Mouse (Mus musculus) testis, postnatal 14 days (tissue): ENCODE measurements at regions not wholly inside any gene's neighbourhood (a gene's known extent, or its start where the extent isn't known, plus 50 kb on each side); places are given as distances from the start of the nearest gene placed in this dataset.

ENCODE experiments used
- DNase-seq: peaks from one replicate; pipeline ENCODE4 v3.0.0; 2021; ENCODE audit warnings: low spot score

DNA sequence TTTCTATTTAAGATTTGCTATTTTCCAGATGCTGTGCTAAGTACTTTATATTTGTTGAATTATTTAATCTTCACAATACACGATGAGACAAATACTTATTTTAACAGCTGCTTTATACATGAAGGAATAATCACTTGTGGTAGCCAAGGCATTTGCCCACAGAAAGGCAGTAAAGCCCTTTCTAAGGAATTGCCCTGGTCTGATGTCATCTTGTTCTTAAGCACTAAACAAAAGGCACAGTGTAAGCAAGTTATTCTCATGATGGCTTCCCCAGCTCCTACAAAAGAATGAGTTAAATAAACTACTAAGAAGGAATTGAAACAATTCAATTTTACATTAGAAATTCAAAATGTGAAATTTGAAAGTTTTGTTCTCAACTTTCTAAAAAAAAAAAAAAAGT lies 358.8 kb downstream of the Cenpc1 start:
- DNase-seq = no peak

DNA sequence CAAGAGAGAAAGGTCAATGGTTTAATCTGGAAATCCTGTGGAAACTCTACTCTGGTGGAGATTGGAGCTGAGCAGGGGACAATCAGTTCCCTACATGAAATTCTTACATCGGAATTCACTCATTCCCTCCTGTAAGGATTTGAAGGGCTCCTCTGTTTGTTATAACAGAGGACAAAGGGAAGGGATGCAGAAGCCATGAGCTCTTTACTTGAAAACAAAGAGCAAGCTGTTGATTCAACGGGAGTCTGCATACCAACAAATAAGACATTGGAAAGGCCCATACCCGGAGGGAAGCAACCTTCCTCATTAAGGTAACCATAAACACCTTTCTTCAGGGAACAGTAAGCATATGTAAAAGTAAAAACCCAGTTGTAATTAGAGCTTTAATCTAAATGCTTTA lies 359.3 kb downstream of the Cenpc1 start:
- DNase-seq = no peak

DNA sequence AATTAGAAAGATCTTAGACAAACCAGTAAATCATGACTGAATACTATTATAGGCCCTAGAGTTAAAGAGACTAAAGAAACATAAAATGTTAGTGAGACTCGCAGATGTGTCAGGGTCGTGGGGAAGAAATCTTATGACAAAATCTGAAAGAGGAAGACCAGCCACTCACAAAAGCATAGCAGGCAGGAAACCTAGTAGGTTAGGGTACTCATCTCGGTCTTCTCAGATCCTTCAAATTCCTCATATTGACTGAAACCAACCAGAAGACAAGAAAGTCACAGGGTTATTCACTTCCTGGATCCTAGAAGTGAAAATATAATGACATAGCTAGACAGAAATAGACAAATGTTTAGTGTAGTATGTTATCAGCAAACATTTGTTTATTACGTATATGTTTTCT lies 387.5 kb downstream of the Cenpc1 start:
- no peak for DNase-seq

DNA sequence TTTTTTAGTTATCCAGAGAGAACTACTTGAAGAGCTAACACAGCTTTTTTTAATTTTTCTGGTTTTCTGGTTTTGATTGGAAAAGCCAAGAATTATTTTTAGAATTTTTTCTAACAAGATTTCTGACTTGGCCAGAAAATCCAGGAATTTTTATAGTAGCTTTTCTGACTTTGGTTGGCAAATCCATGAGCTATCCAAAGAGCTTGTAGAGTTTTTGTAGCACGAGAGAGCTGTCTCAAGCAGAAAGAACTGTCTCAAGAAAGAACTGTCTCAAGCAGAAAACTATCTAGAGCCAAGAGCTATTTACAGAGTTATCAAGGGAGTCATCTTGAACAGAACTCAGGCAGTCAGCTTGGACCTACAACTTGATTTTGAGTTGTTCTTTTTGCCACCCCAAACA lies 394.3 kb downstream of the Cenpc1 start:
- DNase-seq = no peak

DNA sequence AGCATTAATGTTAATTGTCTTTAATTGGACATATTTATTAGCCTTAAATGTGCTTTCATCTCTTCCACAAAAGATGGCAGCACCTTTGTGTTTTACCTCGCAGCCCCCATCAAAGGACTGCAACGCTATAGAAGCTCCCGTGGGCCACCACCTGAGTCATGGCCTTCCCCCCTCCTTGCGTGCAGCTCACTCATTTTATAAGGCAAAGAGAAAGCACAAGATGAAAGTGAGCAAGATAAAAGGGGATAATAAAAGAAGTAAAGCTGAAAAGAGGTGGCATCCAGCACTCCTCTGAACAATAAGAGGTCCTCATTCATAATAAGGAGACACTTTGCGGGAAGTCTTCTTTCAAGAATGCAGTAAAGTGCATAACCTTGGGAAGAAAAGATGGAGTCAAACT lies 403.9 kb downstream of the Cenpc1 start:
- DNase-seq = no peak

DNA sequence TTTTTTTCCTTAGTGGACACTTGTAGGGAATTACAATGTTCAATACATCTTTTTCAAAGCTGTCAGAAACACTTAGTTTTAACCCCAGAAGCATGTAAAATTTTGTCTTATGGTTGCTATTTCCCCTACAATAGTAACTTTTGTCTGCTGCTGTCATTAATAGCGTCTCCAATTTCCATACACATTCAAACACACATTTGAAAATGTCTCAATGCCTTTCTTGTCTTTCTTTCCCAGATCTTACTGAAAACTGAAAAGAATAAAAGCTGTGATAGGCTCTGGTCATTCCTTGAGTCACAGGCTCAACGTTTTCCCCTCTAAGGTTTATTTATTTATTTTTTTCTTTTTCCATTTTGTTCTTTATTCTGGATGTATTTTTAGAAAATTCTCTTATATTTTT lies 444.3 kb downstream of the Cenpc1 start:
- no peak for DNase-seq

DNA sequence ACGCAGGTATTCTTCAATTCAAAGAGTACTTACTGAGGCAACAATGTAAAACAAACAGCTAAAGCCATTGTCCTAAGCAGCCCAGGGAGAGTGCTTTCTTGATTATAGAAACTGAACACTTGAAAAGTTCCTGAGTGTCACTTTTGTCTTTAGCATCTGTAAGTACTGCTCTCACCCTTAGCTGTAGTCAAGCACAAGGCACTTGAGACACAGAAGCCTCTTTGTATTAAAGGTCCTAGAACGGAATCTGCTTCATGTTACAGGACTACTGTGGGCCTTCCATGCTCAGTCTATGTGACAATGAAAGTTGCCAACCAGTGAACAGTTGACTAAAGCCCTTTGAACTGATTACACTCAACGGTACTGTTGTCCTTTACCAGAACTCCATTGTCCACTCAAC lies 450.6 kb downstream of the Cenpc1 start:
- no peak for DNase-seq

DNA sequence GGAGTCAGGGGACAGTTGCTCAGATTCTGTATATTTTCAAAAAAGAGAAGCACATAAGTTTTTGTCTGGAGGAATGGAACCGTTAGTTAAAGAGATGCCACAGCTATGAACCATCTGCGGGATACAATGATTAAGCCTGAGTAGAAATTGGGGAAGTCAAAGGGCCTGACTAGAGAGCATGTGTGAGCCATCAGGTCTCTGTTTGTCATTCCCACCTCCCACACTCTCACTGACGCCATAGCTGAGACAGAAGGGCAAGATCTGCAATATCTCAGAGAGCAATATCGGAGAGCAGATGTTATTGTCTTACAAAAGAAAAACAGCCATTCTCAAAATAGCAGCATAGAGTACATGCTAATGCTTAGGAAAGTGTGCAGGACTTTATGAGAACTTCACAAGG lies 452.8 kb downstream of the Cenpc1 start:
- DNase-seq = no peak

DNA sequence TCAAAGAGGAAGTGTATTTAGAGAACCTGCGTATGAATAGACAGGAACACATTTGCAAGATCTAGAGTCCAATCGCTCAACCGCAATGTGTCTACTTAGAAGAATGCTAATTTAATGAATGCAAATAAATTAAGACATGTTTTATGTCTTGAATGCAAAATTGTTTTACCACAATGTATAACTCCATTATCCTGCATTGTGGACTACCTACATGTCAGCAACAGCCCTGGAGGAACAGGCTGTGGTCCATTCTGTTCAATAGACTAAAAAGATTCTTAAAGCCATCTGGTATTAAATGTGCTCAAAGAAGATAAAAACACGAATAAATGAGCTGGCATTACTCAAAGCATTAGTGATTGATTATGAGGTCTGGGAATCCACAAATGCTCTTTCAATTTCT lies 456.3 kb downstream of the Cenpc1 start:
- no peak for DNase-seq

DNA sequence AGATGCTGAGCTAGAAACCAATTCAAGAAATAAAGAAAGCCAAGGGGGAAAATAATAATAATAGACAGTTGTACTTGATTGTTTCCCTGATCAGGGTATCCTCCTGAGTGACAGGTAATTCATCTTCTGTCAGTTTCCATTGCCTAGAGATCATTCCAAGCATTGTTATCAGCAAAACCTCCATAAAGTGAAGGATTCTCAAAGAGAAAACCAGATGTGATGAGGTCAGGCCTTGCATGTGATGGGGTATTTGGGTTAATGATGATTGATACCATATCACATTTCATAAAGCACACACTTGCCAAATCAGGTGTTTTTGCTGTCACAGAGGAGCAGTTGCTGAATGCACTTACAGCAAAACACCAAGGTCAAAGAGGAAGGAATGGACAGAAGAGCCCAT lies 467.2 kb downstream of the Cenpc1 start:
- no peak for DNase-seq

DNA sequence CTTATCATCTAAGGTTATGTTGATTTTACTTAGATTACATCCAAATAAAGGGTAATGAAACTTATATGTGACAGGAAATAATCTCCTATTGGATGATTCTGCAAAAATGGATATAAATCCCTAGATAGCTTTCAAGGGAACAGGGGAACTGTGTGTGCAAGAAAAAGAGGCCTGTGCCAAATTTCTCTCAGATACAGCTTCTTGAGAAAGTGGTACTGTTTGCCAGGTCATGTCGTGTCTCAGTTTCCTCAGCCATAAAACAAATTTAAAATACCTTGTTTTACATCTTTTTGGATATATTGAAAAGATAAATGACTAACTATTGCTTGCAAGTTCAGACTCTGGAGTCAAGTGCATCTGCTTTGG lies 470.3 kb downstream of the Cenpc1 start:
- DNase-seq = no peak

DNA sequence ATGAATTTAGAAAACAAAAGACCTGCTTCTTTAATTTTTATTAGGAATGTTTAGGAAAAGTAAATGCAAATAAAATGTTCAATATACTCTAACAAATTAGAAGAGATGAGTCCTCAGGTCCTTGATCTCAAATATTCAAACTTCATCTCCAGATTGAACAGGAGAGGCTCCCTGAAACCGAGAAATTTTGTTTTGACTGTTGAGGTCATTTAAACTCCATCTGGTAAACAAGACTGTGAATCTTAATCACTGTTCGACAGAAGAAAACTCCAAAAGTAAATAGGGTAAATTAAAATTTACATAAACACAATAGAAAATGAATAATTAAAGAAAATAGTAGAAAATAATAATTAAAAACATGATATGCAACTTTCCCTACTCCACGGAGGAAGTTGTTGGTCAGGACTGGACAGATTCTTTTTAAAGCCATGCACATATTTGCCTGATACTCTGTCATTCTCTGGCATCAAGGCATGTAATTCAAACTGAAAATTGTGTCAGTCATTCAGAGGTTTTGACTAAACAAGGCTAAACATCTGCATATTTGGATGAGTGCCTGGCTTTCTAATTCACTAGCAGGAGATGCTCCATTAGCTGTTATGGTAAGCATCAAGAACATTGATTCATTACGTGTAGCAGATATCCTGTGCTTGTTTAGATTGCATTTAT lies 470.8 kb downstream of the Cenpc1 start:
- DNase-seq = no peak

DNA sequence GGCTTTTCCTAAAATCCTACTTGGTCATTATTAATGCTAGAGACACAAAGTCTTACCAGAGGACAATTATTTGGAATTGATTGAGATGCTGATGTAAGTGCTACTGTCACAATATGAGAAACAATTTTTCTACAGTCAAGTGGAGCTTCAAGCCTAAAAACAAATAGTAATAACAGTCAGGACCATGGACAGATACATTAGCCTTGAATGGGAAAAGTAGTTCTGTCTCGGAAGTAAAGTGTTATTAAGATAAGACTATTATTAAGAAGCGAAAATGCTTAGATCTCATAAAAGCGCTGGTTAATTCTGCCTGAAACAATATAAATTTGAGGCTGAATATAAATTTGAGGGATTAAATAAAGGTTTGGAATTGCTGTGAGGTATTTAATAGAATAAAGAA lies 473.1 kb downstream of the Cenpc1 start:
- no peak for DNase-seq

DNA sequence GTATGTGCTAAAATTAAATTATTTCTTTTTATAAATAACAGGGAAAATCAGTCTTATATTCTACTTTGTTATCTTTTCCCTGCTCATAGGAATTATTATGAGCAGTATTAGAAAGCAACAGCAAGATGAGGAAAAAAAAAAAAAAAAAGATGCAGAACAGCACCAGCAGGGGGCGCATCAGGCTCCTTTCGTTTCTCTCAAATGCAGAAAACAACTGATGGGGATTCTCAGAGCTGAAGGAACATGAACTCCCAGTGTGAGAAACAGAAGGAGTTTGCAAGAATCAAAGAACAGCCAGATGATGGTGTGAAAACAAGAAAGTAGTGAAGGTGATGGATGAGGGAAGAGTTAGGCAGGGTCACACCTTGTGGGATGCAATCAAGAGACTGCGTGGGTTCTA lies 478.7 kb downstream of the Cenpc1 start:
- DNase-seq = no peak

DNA sequence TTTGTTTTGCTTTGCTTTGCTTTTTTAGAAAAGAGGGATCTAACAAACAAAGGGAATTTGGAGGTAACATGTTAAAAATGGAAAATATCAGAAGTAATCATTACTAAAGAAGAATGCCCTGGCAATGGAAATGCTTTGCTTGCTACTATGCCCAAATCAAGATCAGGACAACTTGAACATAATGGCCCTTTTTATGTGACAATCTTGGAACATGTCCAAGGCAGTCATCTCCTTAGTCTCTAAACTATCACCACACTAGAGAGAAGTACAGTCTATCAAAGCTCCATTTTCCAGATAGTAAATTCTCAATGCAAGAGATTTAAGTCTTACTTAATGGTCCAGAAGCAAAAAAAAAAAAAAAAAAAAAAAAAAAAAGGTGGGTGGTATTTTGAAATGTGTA lies 492.9 kb downstream of the Cenpc1 start:
- DNase-seq = no peak

DNA sequence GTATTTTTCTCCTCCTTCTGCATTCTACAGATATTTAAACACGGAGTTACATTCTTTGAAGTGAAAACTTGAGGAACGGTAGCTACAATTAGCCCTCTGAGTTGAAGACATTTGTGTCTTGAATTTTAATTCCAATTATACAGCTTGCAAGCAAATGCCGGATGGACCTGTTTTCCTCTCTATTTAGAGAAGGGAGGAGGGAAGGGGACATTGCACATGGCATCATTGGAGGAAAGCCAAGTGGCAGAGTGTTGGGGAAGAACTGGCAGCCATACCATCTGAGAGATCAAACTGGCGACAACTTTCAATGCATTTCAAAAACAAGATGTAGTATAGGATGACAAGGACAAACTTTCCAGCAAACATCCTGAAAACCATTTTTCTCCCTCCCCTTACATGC lies 493.4 kb downstream of the Cenpc1 start:
- no peak for DNase-seq

DNA sequence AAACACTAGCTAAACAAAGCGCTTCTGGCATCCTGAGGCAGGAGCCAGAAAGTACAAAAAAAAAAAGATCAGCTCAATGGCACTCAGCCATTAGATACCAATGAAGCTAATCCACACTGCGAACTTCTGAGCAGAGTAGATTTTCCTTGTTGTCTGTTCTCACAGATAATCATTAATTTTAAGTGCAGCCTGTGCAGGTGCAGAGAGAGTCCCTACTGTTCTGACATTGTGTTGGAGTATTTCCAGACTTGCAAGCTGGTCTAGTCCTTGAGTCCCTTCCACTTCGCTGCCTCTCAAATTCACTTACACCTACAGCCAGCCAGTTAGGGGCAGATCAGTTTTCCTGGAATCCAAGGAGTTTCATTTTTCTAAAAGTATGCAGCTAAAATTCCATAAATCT lies 494.0 kb downstream of the Cenpc1 start:
- DNase-seq = no peak

DNA sequence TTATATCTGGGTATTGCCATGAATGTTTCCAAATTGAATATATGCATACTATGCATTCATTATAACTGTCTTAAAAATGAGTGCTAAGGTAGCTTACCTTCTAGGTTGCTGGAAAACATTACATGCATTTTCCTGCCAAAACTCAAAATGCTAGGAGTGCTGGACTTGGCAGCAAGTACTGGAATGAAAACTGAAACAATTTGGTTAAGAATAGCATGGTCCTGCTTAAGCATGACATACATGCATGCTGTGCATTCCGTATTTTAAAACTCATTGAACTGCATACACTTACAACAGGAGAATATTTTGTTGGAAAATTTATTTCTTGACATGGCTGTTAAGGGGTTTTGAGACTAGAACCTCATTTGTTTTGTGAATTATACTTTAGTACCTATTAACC lies 529.1 kb downstream of the Cenpc1 start:
- DNase-seq = no peak

DNA sequence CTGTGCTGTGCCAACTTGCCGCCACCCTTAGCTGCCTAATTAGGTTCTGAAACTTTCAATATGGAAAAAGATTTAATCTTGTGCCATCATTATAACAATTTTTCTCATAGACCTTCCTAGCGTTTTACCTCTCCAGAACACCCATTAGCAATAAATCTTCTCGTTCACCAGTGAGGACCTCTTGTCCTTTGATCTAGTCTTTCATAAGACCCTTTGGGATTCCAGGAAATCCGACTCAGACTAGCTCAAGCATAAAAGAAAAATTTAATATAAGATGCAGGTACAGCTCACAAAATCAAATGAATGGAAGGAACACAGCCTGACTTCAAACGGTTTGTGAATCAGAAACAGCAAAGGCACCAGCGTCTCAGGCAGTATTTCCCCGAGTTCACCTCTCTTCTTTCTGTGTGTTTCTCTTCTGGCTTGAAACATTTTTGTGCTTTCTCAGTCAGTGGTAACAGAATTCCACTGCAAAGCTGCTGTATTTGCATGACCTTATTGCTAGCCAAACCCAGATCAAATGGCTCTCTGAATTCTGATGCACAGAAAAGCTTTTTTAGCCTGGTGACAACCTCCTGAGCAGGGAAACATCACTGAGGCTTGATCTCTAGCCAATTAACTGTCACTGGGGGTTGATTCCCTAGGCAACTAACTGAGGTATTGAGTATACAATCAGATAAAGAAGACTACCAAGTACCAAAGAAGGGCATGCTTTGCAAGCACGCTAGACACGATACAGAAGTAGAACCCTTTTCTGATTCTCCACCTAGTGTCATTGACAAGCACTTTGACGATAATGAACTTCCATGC lies 539.8 kb downstream of the Cenpc1 start:
- no peak for DNase-seq

DNA sequence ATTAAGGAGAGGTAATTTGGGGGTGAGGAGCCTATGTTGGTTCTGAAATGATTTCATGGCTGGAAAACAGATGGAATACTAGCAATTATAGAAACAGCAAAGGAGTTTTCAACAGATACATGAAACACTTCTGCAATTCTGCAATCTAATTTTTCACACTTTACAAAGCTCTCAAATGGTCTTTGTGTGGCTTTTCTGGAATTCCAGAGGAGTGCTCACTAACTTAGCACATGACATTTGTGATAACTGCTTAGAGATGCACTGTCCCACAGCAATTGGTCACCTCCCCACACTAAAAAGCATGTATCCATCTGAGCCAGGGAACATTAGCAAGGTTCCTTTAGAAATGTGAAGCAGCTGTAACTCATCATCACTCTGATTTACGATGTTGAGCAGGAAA lies 560.1 kb downstream of the Cenpc1 start:
- no peak for DNase-seq

DNA sequence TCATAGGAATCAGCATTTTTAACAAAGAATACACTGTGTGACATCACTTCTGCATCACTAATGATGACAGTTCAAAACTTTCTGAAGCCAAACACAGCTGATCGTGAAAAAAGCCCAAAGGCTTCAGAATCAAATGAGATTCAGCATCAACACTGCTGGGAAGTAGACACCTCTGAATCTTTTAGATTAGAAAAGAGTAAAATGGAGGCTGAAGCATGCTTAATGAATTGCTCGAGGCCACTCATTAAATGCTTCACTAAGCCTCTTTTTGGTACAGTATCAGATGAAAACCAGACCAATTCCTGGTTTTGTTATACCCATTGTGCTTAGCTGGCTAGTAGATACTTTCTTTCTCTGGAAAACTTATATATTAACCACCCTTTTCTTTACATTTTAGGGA lies 568.1 kb downstream of the Cenpc1 start:
- no peak for DNase-seq

DNA sequence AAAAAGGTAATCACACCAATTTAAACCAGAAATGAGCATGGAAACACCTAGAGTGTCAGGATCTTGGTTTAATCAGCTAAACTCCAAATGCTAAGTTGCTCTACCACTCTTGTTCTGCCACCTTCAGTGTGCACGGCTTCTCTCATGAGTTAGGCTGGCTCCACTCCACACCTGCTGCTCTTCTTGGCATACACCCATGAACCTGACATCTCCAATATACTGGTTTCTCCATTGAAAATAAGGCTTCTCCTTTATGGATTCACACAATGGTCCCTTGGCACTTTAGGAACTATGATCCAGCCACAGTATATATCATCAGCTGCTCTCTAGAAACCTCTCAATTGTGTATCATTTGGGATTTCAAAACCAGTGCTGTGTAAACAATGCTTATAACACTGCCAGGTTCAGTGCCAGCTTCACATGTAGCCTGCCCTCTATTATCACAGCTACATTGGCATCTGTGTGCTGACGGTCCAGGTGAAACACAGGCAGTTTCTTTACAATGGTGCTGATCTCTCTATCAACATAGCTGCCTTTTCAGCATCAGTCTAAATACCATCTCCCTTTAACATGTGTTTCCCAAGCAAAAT lies 579.6 kb downstream of the Cenpc1 start:
- DNase-seq = no peak

DNA sequence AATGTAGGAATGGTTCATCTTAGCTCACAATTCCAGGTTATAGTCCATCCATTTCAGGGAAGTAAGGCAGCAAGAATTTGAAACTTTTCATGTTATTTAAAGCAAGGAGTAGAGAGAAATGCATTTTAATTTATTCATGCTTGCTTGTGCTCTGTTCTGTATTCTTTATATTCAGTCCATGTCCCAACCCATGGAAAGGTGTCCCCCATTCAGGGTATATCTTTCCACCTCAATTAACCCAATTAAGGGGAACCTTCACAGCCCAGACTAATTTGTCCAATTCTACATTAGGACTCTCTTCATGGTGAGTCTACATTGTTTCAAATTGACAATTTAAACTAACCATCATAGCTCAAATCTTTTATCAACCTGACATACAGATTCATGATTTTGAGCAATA lies 580.2 kb downstream of the Cenpc1 start:
- no peak for DNase-seq

DNA sequence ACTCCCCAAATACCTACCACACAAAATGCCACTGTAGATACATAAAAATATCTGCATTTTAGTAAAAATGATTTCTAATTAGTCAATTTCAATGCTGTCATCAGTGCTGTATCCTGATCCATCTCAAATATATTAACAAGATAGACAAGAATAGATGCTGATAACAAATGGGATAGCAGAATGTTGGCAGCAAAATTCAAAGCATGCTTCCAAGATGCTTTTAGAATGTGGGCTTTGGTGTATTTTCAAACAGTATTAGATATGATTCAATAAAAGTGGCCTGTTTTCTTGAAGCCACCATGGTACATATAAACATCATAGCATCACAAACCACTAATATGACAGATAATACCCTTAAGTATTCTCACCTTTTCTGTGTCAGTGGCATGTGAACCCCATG lies 597.6 kb downstream of the Cenpc1 start:
- DNase-seq = no peak
